Mouse (Mus musculus) embryonic facial prominence, embryonic 11.5 days (tissue): Measurements from ENCODE around the gene Ccr2. TPM values are rescaled to one million over a fixed set of nuclear protein-coding genes. Genes with fewer than 3 reads are reported as not detected.
A peak's percentile ranks its signal among the peaks of the same experiment; 100 is the strongest.
"Not testable (repeated sequence)": the region's sequence is repeated elsewhere in the genome, so short reads cannot be mapped to it uniquely, and the experiment has no call there.

Experiments used
- ATAC-seq: fragments of 200-750 bp; cut with Nextera tagmentation; replicated peaks from 2 replicates; pipeline ENCODE4 v1.8.0; 2017; ENCODE audit warnings: low read depth; ENCODE audit not compliant: insufficient number of reproducible peaks, low FRiP score, low TSS enrichment
- DNase-seq: peaks from one replicate; pipeline ENCODE4 v3.0.0-alpha.2; 2015; ENCODE audit warnings: low spot score
- H3K27ac ChIP-seq: fragments of 300-500 bp; sonication (generic); replicated peaks from 2 replicates; pipeline ENCODE4 v1.5.1; 2014; ENCODE audit warnings: mild to moderate bottlenecking, low read depth, low read length, control low read depth
- H3K27me3 ChIP-seq: fragments of 300-500 bp; sonication (generic); 2 replicates; pipeline ENCODE4 v1.6.1; 2014; ENCODE audit warnings: mild to moderate bottlenecking, low read length, moderate library complexity, mixed read lengths; ENCODE audit not compliant: control insufficient read depth, insufficient read depth
- H3K36me3 ChIP-seq: fragments of 300-500 bp; sonication (generic); replicated peaks from 2 replicates; pipeline ENCODE4 v1.6.1; 2014; ENCODE audit warnings: low read depth, mild to moderate bottlenecking, low read length, moderate library complexity, mixed read lengths; ENCODE audit not compliant: control insufficient read depth, insufficient read depth
- H3K4me1 ChIP-seq: fragments of 300-500 bp; sonication (generic); 2 replicates; pipeline ENCODE4 v1.6.1; 2014; ENCODE audit warnings: low read length, mixed read lengths; ENCODE audit not compliant: control insufficient read depth, insufficient read depth
- H3K4me2 ChIP-seq: fragments of 300-500 bp; sonication (generic); 2 replicates; pipeline ENCODE4 v1.6.1; 2014; ENCODE audit warnings: low read depth, mild to moderate bottlenecking, control low read depth, low read length, moderate library complexity
- H3K4me3 ChIP-seq: fragments of 300-500 bp; sonication (generic); 2 replicates; pipeline ENCODE4 v1.5.1; 2014; ENCODE audit warnings: low read depth, low read length, control low read depth
- H3K9ac ChIP-seq: fragments of 300-500 bp; sonication (generic); replicated peaks from 2 replicates; pipeline ENCODE4 v1.6.1; 2014; ENCODE audit warnings: mild to moderate bottlenecking, control low read depth, low read length
- H3K9me3 ChIP-seq: fragments of 300-500 bp; sonication (generic); replicated peaks from 2 replicates; pipeline ENCODE4 v1.6.1; 2016; ENCODE audit warnings: mild to moderate bottlenecking, low read length, inconsistent platforms, mixed read lengths; ENCODE audit not compliant: control insufficient read depth
- WGBS: fragments of 180-500 bp; shearing (Covaris S2); extraction: QIAGEN DNeasy Blood & Tissue Kit; methylation state at CpG from one replicate; pipeline ENCODE4 v1.1.7; 2014; 5-methylcytosine and 5-hydroxymethylcytosine counted together
- polyA plus RNA-seq: library from polyadenylated mRNA; unstranded; fragments of >200 nt; fragmentation: Nextera tagmentation; extraction: Ambion mirVana; gene quantifications from 2 replicates; pipeline ENCODE4 v1.2.1, GENCODE M21; 2014

The Ccr2 gene
- polyA plus RNA-seq, 1 experiment from 2014 or later = 0.59 TPM

DNA sequence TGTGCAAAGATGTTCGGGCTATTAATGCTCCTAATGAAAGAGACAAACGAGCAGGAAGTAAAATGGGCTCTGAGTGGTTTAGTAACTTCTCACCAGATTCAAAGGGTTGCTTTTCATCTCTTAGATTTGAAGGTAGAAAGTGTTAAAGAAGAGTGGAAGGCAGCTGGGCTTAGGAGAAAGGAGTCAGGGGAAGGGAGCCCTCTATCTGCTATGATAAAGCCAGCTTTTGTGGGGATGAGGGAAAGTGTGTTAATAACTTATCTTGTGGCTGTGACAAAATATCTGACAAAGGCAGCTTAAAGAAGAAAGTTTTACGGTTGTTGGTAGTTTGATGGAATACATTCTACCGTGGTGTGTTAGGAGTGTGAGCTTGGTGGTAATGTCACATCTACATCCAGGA lies 25.7 kb downstream of the Ccr2 start:
- 65% methylated on average over 4 of the region's 4 CpGs for WGBS
- H3K9me3 ChIP-seq = no peaks in the 10 kb centered on the region
- ATAC-seq (no peak), DNase-seq (no peak)
- H3K4me2 ChIP-seq = no peak overlapping the region
- H3K4me3 ChIP-seq = no peak overlapping the region
- no peaks in the 10 kb centered on the region for H3K27me3 ChIP-seq
- H3K36me3 ChIP-seq = no peaks in the 10 kb centered on the region
- H3K9ac ChIP-seq = no peak overlapping the region
- no peaks in the 10 kb centered on the region for H3K4me1 ChIP-seq
- no peak overlapping the region for H3K27ac ChIP-seq

DNA sequence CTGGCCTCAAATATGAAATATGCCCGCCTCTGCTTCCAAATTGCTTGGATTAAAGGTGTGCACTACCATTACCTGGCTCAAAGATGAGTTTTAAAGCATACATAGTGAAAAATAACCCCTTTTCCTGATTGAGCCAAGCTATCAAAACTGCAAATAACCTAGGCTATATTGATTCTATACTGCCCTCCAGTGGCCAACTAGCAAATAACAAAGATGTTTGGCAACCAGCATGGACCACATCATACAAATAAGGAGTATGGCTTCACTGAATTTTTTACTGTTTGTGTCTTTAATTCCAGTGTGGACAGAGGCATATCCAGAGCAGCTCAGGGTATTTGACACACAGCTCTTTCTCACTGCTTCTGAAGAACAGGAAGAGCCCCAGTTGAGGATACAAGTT lies 26.6 kb downstream of the Ccr2 start:
- no peak overlapping the region for H3K9ac ChIP-seq
- no peak overlapping the region for H3K4me2 ChIP-seq
- H3K4me1 ChIP-seq = no peaks in the 10 kb centered on the region
- peak; percentile 80 for DNase-seq
- no peaks in the 10 kb centered on the region for H3K36me3 ChIP-seq
- ATAC-seq = no peak
- H3K27me3 ChIP-seq = no peaks in the 10 kb centered on the region
- WGBS = 2% methylated on average over 1 of the region's 1 CpGs
- no peaks in the 10 kb centered on the region for H3K9me3 ChIP-seq
- H3K4me3 ChIP-seq = no peak overlapping the region
- H3K27ac ChIP-seq = no peak overlapping the region

DNA sequence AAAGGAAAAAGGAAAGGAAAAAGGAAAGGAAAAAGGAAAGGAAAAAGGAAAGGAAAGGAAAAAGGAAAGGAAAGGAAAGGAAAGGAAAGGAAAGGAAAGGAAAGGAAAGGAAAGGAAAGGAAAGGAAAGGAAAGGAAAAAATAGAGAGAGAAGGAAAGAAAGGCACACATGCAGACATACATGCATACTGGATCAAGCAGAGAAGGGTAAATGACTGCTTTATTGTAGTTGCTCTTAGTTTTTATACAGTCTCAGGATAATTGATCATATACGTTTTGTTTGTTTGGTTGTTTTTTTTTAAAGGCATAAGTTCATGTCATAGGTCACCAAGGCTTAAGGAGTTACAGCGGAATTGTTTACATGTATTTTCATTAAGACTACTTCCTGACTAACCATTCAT lies 31.1 kb downstream of the Ccr2 start:
- not testable (repeated sequence) for ATAC-seq, H3K9ac ChIP-seq, DNase-seq, H3K36me3 ChIP-seq, H3K4me1 ChIP-seq, H3K27ac ChIP-seq, H3K4me2 ChIP-seq, H3K9me3 ChIP-seq, H3K27me3 ChIP-seq, H3K4me3 ChIP-seq
- WGBS = 65% methylated on average over 2 of the region's 2 CpGs

DNA sequence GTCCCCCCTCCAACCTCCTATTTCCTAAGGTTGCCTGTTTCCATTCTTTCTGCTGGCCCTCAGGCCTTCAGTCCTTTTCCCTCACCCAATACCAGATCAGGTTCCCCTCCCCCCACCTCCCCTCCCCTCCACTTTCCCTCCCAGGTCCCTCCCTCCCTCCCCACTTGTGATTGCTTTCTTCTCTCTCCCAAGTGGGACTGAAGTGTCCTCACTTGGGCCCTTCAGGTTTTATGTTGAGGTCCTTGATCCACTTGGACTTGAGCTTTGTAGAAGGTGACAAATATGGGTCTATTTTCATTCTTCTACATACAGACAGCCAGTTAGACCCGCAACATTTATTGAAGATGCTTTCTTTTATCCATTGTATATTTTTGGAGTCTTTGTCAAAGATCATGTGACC lies 33.2 kb downstream of the Ccr2 start:
- H3K4me3 ChIP-seq, H3K36me3 ChIP-seq, H3K27ac ChIP-seq, DNase-seq, H3K4me2 ChIP-seq, H3K4me1 ChIP-seq, H3K27me3 ChIP-seq, H3K9me3 ChIP-seq, H3K9ac ChIP-seq, ATAC-seq: not testable (repeated sequence)
- 86% methylated on average over 1 of the region's 1 CpGs for WGBS

DNA sequence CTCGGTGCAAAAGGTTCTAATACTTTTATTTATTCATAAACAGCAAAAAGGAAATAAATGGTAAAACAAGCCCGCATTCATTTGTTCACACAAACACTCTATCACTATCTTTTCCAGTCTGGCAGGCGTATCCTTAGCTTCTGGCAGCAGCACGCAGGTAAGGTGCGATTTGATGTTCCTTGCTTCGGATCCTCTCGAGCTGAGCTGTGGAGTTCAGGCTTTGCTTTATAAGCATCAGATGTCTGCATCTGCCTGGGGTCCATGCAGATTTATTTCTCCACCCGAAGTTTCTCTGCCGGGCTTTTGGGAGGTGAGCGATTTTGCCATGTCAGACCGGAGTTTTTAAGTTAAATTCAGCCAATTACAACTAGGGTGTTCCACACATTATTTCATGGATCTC lies 35.9 kb downstream of the Ccr2 start:
- Histone ChIP-seq H3K4me3 (no peak overlapping the region), H3K36me3 (no peaks in the 10 kb centered on the region), H3K4me1 (no peaks in the 10 kb centered on the region), H3K4me2 (no peak overlapping the region), H3K9me3 (no peaks in the 10 kb centered on the region), H3K9ac (no peak overlapping the region), H3K27me3 (no peaks in the 10 kb centered on the region), H3K27ac (no peak overlapping the region)
- DNase-seq = no peak
- ATAC-seq = no peak
- 70% methylated on average over 11 of the region's 11 CpGs for WGBS

DNA sequence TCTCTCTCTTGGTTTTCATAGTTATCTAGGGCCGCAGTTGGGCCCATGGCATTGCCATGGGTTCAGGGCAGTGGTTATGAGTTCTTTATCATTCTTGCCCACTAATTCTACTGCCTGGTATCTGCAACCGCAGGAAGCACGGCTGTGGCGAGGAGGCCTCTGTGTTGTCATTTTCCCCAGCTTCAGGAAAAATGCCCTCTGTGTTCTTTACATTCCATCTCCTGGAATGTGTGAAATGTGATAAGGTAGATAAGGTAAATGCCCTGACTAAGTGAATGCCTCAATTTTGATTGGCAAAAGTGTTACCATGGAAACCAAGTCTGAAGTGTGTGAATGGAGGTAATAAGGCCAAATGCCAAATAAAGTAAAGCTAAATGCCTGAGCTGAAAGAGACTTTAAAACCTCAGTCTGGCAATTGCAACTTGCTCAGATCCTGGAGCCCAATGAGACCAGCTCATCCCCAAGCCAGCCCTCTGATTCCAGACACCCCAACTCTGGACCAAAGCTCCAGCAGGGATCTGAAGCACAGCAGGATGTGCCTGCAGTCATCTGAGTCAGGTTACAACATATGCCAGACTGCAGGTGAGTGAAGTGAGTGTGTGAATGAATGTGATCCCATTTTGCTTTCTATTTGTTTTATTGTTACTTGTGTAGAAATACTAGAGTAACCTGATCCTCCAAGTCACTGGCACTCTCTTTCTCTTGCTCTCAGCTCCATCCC lies 36.5 kb downstream of the Ccr2 start:
- WGBS = 54% methylated on average over 4 of the region's 4 CpGs
- ATAC-seq (no peak), DNase-seq (peak; percentile 26)

DNA sequence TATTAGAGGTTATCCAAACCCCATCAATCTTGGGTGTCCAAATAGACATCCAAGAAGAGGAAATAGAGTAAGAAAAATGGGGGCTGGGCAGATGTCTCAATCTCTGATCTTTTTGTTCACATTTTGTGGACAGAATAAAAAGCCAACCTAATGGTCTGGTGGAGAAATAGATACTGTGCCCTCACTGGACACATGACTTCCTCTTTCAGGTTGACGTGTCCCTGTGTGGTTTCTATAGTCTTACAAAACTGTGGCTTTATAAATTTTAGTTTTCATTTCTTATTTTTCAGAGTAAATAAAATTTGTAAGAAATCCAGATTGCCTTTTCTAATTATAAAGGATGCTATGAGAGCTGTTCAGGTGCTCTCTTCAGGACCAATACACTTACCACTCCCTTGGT lies 41.9 kb downstream of the Ccr2 start:
- H3K4me1 ChIP-seq = no peaks in the 10 kb centered on the region
- WGBS = 82% methylated on average over 1 of the region's 1 CpGs
- H3K4me2 ChIP-seq = no peak overlapping the region
- no peak overlapping the region for H3K27ac ChIP-seq
- ATAC-seq = no peak
- H3K4me3 ChIP-seq = no peak overlapping the region
- H3K27me3 ChIP-seq = no peaks in the 10 kb centered on the region
- H3K36me3 ChIP-seq = no peaks in the 10 kb centered on the region
- no peaks in the 10 kb centered on the region for H3K9me3 ChIP-seq
- no peak overlapping the region for H3K9ac ChIP-seq
- no peak for DNase-seq

More for the DNA sequence above, 36.5 kb downstream of the Ccr2 start:
- Histone ChIP-seq H3K9ac (no peak overlapping the region), H3K4me2 (no peak overlapping the region), H3K4me1 (no peaks in the 10 kb centered on the region), H3K4me3 (no peak overlapping the region), H3K27ac (no peak overlapping the region), H3K36me3 (no peaks in the 10 kb centered on the region), H3K27me3 (no peaks in the 10 kb centered on the region), H3K9me3 (no peaks in the 10 kb centered on the region)

DNA sequence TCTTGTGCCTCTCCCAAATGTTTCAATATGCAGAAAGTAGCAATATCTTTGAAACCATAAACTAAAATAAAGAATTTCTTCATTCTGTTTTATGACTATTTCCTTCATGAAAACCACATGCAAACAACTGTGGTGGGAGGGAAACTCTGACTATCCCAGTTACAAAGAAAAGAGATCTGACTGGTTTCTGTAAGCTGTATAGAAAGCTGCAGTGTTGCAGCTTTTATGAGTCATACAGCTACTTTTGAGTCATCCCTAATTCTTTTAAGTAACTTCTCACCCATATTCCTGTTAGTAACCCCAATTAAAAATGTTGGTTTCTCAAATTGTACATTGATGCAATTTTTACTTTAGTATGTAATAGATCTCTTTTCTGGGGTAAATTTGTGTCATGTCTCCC lies 44.6 kb downstream of the Ccr2 start:
- H3K36me3 ChIP-seq = no peaks in the 10 kb centered on the region
- ATAC-seq (no peak), DNase-seq (no peak)
- no peaks in the 10 kb centered on the region for H3K4me1 ChIP-seq
- H3K4me3 ChIP-seq = no peak overlapping the region
- H3K9ac ChIP-seq = no peak overlapping the region
- H3K27me3 ChIP-seq = no peaks in the 10 kb centered on the region
- no peak overlapping the region for H3K27ac ChIP-seq
- no peak overlapping the region for H3K4me2 ChIP-seq
- H3K9me3 ChIP-seq = no peaks in the 10 kb centered on the region
